Mouse (Mus musculus): ENCODE results near the gene Zfp800. TPM values are rescaled to one million over a fixed set of nuclear protein-coding genes. Genes with fewer than 3 reads are reported as not detected.

Zfp800 gene
- polyA plus RNA-seq, 1 experiment from 2014 or later = 18.0 TPM

DNA sequence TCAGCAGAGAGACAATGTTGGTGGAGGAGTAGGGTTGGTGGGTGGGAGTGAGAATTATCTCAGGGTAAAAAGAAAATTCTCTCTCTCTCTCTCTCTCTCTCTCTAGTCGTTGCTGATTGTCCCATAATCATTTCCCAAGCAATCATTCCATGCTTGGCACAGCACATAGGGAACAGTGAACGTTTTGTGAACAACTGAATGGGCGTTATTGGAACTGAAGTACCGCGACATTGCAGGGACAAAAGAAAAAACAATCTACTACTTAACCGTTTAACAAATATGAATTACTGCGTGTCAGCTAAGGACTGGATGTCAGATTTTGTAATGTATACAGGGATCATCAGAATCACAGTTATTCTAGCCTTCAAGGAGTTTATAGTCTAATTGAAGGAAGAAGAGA lies 102.2 kb downstream of the Zfp800 start:
- Histone ChIP-seq H3K4me1 (no peaks in the 10 kb centered on the region), H3K36me3 (no peaks in the 10 kb centered on the region), H3K9ac (no peak overlapping the region), H3K4me2 (replicated peaks) (no peak overlapping the region), H3K27ac (no peak overlapping the region), H3K27me3 (no peaks in the 10 kb centered on the region), H3K9me3 (no peaks in the 10 kb centered on the region), H3K4me3 (no peak overlapping the region)
- no peak for ATAC-seq (ENCODE audit: insufficient number of reproducible peaks, insufficient read depth, low FRiP score, low TSS enrichment)
- WGBS = 65% methylated on average over 7 of the region's 7 CpGs

GRCm38 (mm10) chr6:28292810-28293209 lies 105.0 kb downstream of the Zfp800 start:
- Histone ChIP-seq H3K27ac (no peak overlapping the region), H3K27me3 (no peaks in the 10 kb centered on the region), H3K4me1 (no peaks in the 10 kb centered on the region), H3K4me3 (no peak overlapping the region), H3K9ac (no peak overlapping the region), H3K4me2 (replicated peaks) (no peak overlapping the region), H3K9me3 (no peaks in the 10 kb centered on the region), H3K36me3 (no peaks in the 10 kb centered on the region)
- ATAC-seq (ENCODE audit: insufficient number of reproducible peaks, insufficient read depth, low FRiP score, low TSS enrichment) = no peak
- 84% methylated on average over 6 of the region's 6 CpGs for WGBS

- H3K4me3 ChIP-seq = no peak overlapping the region
- H3K9ac ChIP-seq = no peak overlapping the region
- WGBS = 65% methylated on average over 2 of the region's 2 CpGs
- H3K27me3 ChIP-seq = no peaks in the 10 kb centered on the region
- no peaks in the 10 kb centered on the region for H3K9me3 ChIP-seq
- no peak overlapping the region for H3K4me2 ChIP-seq (replicated peaks)
- ATAC-seq (ENCODE audit: insufficient number of reproducible peaks, insufficient read depth, low FRiP score, low TSS enrichment) = no peak
- no peaks in the 10 kb centered on the region for H3K4me1 ChIP-seq
- H3K36me3 ChIP-seq = no peaks in the 10 kb centered on the region
- H3K27ac ChIP-seq = no peak overlapping the region
These were observed 117.9 kb downstream of the Zfp800 start for GRCm38 (mm10) chr6:28279886-28280285.

- Histone ChIP-seq H3K27ac (peak overlapping the region; percentile 86), H3K9me3 (no peaks in the 10 kb centered on the region), H3K4me1 (0 out of 2 replicates have a peak, but pooled peaks cover 3% of the 10 kb centered on the region), H3K36me3 (0 out of 2 replicates have a peak, but pooled peaks cover 4% of the 10 kb centered on the region), H3K27me3 (no peaks in the 10 kb centered on the region), H3K4me3 (peak overlapping the region; percentile 92), H3K9ac (peak overlapping the region; percentile 79), H3K4me2 (replicated peaks) (peak overlapping the region; percentile 93)
- under 1% methylated on average over 19 of the region's 29 CpGs for WGBS
- peak; percentile 65; the same call in 1 of the 2 replicates for ATAC-seq (ENCODE audit: insufficient number of reproducible peaks, insufficient read depth, low FRiP score, low TSS enrichment)
These were observed 135.6 kb downstream of the Zfp800 start for GRCm38 (mm10) chr6:28262198-28262621.

DNA sequence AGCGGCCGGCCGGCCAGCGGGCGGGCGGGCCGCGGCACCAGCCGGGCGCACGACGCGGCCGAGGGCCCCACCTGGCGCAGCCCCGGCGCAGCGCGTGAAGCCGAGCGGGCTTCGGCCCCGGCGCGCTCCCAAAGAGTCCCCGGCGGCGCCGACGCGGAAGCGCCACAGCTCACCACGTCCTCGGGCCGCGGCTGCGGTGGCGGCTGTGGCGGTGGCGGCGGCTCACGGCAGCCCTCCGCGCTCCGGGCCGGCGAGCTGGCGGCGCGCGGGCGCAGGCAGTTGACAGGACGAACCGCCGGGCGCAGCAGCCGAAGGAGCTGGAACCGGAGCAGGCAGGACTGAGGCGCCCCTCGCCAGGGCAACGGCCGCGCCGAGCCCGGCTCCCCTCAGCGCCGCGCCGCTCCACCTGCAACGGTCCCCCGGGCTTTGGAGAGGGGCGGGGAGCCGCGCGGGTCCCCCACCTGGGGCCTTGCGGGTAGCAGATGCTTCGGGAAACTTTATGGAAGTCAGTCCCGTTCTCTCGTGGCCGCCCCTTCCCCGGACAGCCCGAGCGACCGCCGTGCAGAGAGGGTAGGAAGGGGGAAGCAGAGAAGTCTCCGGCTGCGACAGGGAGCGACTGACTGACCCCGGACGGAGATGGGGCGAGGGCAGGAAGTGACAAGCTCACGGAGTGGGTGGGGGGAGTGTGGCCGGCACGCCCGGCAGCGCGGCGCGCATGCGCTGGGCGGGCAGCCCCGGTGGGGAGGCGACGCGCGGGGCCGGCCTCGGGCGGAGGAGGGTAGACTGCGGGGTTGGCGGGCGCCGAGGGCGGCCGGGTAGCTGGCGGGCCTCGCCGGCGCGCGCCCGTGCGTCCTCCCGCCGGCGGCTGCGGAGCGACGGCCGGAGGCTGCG lies 136.3 kb downstream of the Zfp800 start:
- Histone ChIP-seq H3K4me2 (replicated peaks) (peak overlapping the region; percentile 93), H3K36me3 (0 out of 2 replicates have a peak, but pooled peaks cover 4% of the 10 kb centered on the region), H3K27me3 (no peaks in the 10 kb centered on the region), H3K4me3 (peak overlapping the region; percentile 92), H3K9ac (peak overlapping the region; percentile 79), H3K4me1 (0 out of 2 replicates have a peak, but pooled peaks cover 3% of the 10 kb centered on the region), H3K27ac (peak overlapping the region; percentile 86), H3K9me3 (no peaks in the 10 kb centered on the region)
- ATAC-seq (ENCODE audit: insufficient number of reproducible peaks, insufficient read depth, low FRiP score, low TSS enrichment) = peak; percentile 95
- whole genome bisulfite sequencing = under 1% methylated on average over 82 of the region's 131 CpGs

DNA sequence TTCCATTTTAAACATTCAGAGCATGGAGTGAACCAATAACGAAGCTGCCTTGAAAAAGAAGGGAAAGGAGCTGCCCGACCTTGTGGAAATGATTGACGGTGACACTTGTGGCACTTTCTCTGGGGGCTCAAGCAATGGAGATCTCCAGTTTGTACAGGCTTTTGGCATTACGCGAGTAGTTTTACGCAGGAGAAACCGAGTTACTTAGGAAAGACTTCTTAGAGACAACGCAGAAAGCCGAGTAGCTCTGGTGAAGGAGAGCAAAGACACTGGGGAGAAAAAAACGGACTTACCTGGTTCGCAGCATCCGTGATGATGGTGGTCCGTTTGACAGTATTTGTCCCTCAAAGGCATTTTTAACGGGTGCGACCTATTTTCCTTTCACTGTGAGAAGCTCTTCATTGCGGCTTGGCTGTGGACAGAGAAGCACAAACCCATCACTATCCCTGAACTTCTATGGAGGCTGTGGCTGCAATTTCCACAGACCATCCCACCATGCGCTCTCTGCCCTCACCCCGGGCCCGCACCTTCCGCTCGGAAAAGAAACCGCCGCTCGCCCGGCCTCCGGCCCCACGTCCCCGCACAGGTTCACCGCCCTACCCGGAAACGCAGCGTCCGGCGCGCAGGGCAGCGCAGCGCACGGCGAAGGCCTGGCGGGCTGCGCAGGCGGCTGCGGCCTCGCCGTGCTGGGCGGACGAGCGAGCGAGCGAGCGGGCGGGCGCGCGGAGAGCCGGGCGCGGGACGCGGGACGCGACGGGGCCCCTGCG lies 137.2 kb downstream of the Zfp800 start:
- WGBS = under 1% methylated on average over 61 of the region's 64 CpGs
- Histone ChIP-seq H3K4me3 (peak overlapping the region; percentile 92), H3K27ac (peak overlapping the region; percentile 86), H3K4me1 (0 out of 2 replicates have a peak, but pooled peaks cover 3% of the 10 kb centered on the region), H3K27me3 (no peaks in the 10 kb centered on the region), H3K9ac (peak overlapping the region; percentile 79), H3K36me3 (peaks cover 7% of the 10 kb centered on the region; the same call in 1 of the 2 replicates), H3K4me2 (replicated peaks) (peak overlapping the region; percentile 93), H3K9me3 (no peaks in the 10 kb centered on the region)
- no peak; the same call in 1 of the 2 replicates for ATAC-seq (ENCODE audit: insufficient number of reproducible peaks, insufficient read depth, low FRiP score, low TSS enrichment)

- ATAC-seq (ENCODE audit: insufficient number of reproducible peaks, insufficient read depth, low FRiP score, low TSS enrichment) = no peak
- no peak overlapping the region for H3K9ac ChIP-seq
- 88% methylated on average over 5 of the region's 5 CpGs for WGBS
- H3K36me3 ChIP-seq = peaks cover 7% of the 10 kb centered on the region; the same call in 1 of the 2 replicates
- no peak overlapping the region for H3K4me2 ChIP-seq (replicated peaks)
- H3K27me3 ChIP-seq = no peaks in the 10 kb centered on the region
- no peak overlapping the region for H3K27ac ChIP-seq
- no peak overlapping the region for H3K4me3 ChIP-seq
- H3K9me3 ChIP-seq = no peaks in the 10 kb centered on the region
- 0 out of 2 replicates have a peak, but pooled peaks cover 3% of the 10 kb centered on the region for H3K4me1 ChIP-seq
These were observed 138.1 kb downstream of the Zfp800 start for GRCm38 (mm10) chr6:28259750-28260149.

DNA sequence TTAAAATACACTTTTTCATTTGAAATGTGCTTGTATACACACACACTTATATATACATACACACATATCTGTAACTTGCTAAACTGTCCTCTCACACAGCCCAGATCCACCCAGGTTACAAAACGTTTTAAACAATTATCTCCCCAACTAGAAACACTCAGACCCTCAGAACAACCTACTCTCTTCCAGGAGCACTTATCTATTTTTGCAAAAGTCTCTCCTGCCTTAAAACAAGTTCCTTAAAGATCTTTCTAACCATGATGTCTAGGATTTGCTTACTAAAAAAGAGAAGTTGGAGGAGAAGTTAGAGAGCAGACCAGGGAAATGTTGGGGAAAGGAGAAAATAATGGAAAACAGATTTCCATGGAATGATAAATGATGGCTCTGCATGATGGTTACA lies 139.4 kb downstream of the Zfp800 start:
- Histone ChIP-seq H3K9ac (no peak overlapping the region), H3K27ac (no peak overlapping the region), H3K4me1 (0 out of 2 replicates have a peak, but pooled peaks cover 3% of the 10 kb centered on the region), H3K36me3 (peaks cover 12% of the 10 kb centered on the region; the same call in 1 of the 2 replicates), H3K9me3 (no peaks in the 10 kb centered on the region), H3K4me2 (replicated peaks) (no peak overlapping the region), H3K4me3 (no peak overlapping the region), H3K27me3 (no peaks in the 10 kb centered on the region)
- 51% methylated on average over 1 of the region's 1 CpGs for WGBS
- ATAC-seq (ENCODE audit: insufficient number of reproducible peaks, insufficient read depth, low FRiP score, low TSS enrichment) = no peak

DNA sequence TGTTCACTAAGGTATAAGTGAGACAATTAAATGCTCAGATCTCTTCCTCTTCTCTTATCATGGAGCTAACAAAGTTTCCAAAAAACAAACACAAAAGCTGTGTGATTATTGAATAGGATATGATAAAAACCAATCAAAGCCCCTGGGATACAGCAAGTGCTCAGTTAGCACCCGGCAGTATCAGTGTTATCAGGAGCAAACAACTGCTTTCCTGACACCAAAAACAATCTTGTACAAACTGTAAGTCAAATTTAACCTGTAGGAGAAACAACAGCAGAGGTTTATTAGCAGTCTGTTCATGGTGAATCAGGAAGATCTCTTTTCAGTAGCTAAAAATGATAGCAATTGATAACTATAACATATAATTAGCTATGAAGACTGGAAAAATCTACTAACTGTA lies 140.0 kb downstream of the Zfp800 start:
- WGBS = 92% methylated on average over 1 of the region's 1 CpGs
- Histone ChIP-seq H3K27ac (no peak overlapping the region), H3K4me2 (replicated peaks) (no peak overlapping the region), H3K36me3 (peaks cover 12% of the 10 kb centered on the region; the same call in 1 of the 2 replicates), H3K9me3 (no peaks in the 10 kb centered on the region), H3K27me3 (no peaks in the 10 kb centered on the region), H3K4me1 (0 out of 2 replicates have a peak, but pooled peaks cover 3% of the 10 kb centered on the region), H3K9ac (no peak overlapping the region), H3K4me3 (no peak overlapping the region)
- no peak for ATAC-seq (ENCODE audit: insufficient number of reproducible peaks, insufficient read depth, low FRiP score, low TSS enrichment)

- Histone ChIP-seq H3K4me1 (no peaks in the 10 kb centered on the region), H3K4me3 (no peak overlapping the region), H3K36me3 (peaks cover 12% of the 10 kb centered on the region; the same call in 1 of the 2 replicates), H3K9ac (no peak overlapping the region), H3K9me3 (no peaks in the 10 kb centered on the region), H3K27ac (no peak overlapping the region), H3K27me3 (no peaks in the 10 kb centered on the region), H3K4me2 (replicated peaks) (no peak overlapping the region)
- ATAC-seq (ENCODE audit: insufficient number of reproducible peaks, insufficient read depth, low FRiP score, low TSS enrichment) = no peak
These were observed 145.0 kb downstream of the Zfp800 start for GRCm38 (mm10) chr6:28252790-28253189.

DNA sequence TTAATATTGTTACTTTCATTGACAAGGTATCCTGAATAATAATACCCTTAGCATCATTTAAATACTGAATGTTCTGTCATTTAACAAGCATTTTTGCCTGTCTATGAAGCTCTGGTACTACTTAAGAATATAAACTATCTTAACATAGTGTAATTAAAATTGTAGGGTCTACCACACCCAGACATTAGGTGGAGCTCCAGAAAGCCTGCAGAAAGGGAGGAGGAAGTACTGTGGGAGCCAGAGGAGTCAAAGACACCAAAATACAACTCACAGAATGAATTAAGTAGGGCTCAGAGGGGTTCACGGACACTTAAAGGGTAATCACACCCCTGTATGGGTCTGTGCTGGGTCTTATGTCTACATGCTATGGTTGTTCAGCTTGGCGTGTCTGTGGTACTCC lies 149.6 kb downstream of the Zfp800 start:
- no peak for ATAC-seq (ENCODE audit: insufficient number of reproducible peaks, insufficient read depth, low FRiP score, low TSS enrichment)
- H3K9ac ChIP-seq = no peak overlapping the region
- WGBS = 85% methylated on average over 2 of the region's 2 CpGs

More for the DNA sequence above, 149.6 kb downstream of the Zfp800 start:
- Histone ChIP-seq H3K4me2 (replicated peaks) (no peak overlapping the region), H3K36me3 (peaks cover 10% of the 10 kb centered on the region), H3K9me3 (no peaks in the 10 kb centered on the region), H3K4me3 (no peak overlapping the region), H3K27me3 (no peaks in the 10 kb centered on the region), H3K27ac (no peak overlapping the region), H3K4me1 (no peaks in the 10 kb centered on the region)
